Mouse (Mus musculus) ovary, postnatal 14 days (tissue): ENCODE measurements at regions not wholly inside any gene's neighbourhood (a gene's known extent, or its start where the extent isn't known, plus 50 kb on each side); places are given as distances from the start of the nearest gene placed in this dataset.

Experiments
- DNase-seq: peaks from one replicate; pipeline ENCODE4 v3.0.0; 2022; ENCODE audit warnings: low spot score

- no peak for DNase-seq
These were observed 76.7 kb upstream of the Bod1 start for GRCm38 (mm10) chr11:31748275-31748815.

- DNase-seq = no peak
These were observed 79.6 kb upstream of the Bod1 start for GRCm38 (mm10) chr11:31751274-31751673.

- no peak for DNase-seq
These were observed 81.5 kb upstream of the Bod1 start for GRCm38 (mm10) chr11:31753211-31753610.

DNA sequence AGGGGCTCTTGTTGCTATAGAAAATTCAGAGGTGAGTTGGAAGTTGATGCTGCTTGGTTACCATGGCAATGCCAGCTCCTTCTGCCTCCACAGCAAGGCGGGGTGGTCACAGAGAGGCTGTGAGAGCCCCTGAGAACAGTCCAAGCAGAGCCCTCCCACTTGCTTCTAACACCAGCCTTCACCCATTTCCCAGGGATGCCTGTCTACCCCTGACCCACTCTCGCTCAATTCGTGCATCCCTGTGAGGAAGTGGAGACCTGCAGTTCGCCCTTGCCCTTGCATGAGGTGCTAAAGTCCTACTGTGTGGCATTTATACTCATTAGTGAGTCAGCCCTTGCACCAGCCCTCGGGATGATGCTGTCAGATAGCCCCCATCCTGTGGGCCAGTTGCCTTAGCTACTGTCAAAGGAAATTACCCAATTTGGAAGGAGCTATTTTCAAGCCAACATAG, 82.1 kb upstream of the Bod1 start:
- DNase-seq = no peak

- DNase-seq = no peak
These were observed 82.7 kb upstream of the Bod1 start for GRCm38 (mm10) chr11:31754416-31754815.

DNA sequence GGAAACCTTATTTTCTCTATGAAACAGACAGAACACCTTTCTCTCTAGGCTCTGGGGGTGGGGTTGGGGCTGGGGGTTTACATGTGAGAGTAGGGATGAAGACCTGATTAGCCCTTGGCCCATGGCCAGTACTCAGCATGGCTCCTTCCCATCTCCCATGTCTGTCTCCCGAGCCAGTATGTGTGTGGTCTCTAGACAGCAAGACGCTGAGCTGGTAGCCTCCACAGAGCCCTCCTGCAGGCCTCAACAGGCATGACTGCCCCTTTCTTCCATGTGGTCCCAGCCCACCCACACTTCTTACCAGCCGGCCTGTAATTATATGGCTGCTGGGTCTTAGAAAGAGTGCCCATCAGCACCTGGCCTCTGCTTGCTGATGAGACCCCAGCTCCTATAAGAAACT, 84.2 kb upstream of the Bod1 start:
- DNase-seq = no peak

GRCm38 (mm10) chr11:31756355-31757145, 84.9 kb upstream of the Bod1 start:
- no peak for DNase-seq

DNA sequence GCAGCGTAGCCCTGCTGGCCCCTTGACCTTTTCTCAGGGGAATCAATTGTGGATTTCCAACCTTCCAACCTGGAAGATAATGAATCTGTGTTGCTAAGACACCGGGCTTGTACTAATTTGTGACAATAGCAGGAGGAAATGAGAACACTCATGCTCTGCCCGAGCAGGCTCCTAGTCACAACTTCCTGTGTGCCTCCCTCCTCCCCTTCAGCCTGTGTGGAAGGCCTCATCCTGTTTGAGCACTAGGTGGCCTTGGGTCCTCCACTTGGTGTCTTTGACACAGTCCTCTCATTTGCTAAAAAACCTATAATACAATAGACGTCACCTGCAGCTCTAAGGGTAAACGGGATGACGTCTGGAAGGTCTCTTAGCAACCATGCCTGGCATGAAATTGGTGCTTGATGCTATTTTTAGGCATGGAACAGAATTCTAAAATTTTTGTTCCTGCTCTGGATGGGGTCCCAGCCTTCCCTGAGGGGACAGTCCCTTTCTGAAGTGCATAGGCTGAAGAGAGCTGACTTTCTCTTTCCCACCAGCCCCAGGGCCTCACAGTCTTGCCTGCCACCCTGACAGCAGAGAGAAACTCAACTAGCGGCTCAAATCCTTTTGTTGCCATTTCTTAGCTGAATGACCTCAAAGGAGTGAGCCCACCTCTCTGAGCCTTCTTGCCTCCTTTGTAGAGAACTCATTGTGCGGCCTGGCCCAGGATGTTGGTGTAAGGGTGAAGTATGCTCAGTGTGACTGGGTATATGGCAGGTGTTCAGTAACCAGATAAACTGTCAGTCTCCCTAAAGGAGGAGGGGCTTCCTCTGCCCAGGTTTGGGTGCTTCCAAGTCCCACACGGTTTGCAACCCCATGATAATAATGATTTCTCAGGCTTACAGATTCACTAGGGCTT, 88.4 kb upstream of the Bod1 start:
- no peak for DNase-seq

GRCm38 (mm10) chr11:31763856-31764255, 92.2 kb upstream of the Bod1 start:
- no peak for DNase-seq

GRCm38 (mm10) chr11:31766296-31766695, 94.6 kb upstream of the Bod1 start:
- DNase-seq = no peak

GRCm38 (mm10) chr11:31767727-31768495, 96.2 kb upstream of the Bod1 start:
- no peak for DNase-seq

DNA sequence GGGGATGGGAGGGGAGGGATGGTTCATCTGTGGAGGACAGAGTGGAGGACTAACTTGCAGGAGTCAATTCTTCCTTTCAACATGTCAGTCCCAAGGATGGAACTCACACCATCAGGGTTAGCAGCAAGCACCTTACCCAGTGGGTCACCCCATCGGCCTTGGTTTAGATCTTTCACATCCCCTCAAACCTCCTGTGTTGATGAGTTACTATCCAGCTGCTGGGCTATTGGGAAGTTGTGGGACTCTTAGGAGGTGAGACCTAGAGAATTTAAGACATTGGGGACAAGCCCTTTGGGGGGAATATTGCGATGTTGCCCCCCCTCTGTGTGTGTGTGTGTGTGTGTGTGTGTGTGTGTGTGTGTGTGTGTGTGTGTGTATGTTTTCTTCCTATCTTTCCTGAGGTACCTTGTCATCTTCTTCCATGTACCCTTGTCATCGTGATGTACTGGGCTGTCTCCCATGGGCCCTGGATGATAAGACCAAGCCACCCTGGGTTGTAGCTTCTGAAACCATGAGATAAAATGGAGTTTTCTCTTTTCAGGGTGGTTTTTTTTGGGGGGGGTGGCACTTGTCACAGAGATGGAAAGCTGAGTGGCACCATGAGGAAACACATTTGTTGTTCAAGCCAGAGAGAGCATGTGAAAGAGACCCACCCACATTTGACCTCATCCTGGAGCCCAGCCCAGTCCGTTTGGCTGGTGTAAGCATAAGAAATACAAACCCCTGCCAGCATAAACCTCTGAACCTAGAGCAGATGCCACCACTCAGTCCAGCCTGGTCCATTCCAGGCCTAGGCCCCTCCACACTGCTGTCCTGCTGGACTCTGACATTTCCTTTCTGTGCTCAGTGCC, 98.3 kb upstream of the Bod1 start:
- DNase-seq = peak; percentile 26

GRCm38 (mm10) chr11:31770881-31771280, 99.2 kb upstream of the Bod1 start:
- DNase-seq = no peak

GRCm38 (mm10) chr11:31771491-31772439, 100.1 kb upstream of the Bod1 start:
- DNase-seq = no peak

DNA sequence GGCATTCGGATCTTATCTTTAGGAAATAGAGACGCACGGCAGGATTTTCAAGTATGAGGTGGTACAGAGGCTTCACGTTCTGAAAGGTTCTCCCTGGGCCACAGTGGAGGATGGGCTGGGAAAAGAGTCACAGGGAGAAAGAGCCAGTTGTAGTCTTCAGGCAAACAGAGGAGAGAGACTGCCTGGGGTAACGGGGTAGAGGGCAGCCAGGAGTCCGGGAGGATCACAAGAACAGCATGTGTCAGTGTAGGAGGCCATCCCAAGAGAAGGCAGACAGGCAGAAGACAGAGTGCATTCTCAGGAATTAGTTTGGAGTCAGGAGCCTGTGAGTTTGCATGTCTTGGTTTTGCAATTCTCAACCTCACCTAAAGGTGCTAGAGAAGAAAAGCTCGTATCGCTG, 94.5 kb upstream of the Cpeb4 start:
- DNase-seq = no peak

DNA sequence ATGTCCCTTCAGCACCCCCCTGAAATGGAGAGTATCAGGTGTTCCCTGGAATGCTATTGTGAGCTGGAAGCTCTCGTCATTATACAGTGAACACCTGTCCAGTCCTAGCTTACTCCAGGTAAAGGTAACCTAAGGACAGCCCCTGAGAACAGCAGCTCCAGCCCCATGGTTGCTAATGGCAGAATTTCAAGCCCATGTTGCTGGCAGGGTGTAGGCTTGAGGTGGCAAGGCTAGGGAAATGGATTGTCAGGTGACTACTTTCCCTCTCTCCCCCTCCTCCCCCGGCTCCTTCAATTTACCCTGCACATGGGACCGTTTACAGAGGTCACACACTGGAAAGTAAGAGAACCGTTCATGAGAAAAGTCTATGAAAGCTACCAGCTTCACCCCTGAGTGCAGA, 93.2 kb upstream of the Cpeb4 start:
- no peak for DNase-seq

DNA sequence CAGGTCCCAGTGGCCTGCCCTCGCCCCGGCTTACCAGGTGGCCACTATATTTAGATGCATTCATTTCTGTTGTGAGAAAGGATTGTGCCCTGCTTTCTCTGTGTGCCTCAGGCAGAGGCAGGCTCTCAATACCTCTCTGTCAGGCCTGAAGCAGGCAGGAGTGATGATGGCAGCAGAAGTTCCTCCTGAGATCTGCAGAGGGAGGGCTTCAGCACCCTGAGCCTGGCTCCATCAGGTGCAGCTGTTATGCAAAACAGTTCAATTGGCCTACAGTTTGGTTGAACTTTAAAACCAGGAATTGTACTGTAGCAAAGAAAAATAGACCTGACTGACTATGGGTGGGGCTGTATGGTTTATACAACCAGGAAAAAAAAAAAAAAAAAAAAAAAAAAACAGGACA, 92.7 kb upstream of the Cpeb4 start:
- no peak for DNase-seq

DNA sequence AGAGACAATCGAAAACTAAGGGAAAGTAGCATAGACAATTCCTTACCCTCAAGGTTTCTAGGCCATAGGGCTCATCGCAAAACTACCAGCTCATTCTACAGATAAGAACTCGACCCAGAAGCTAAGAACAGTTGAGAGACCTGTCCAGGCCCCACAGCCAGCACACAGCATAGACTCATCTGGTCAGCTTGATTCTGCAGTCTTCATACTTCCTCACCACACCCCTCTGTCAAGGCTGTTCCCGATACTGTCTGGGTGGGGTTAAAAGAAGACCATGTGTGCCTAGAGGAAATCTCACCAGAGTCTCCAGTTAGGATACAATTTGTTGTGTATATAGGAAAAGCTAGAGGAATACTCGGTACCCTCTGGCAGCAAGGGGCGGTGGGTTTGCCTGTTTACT, 91.0 kb upstream of the Cpeb4 start:
- no peak for DNase-seq

DNA sequence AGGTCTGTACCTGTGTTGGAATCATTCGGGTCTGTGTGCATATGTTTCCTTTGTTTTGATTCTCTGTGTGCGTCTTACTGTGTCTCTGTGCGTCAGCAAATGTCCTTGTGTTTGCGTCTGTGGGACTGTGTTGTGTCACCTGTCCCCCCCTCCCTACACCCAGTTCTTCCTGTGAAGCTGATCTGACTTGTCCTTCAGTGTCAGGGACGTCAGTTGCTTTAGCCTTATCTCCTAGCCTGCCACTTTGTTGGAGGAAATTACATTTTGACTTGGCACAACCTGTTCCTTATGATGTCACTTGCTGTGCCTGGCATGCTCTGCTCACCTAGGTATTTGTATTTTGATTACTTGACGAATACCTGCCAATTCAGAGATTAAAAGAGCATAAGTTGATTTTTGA, 90.4 kb upstream of the Cpeb4 start:
- DNase-seq = no peak

DNA sequence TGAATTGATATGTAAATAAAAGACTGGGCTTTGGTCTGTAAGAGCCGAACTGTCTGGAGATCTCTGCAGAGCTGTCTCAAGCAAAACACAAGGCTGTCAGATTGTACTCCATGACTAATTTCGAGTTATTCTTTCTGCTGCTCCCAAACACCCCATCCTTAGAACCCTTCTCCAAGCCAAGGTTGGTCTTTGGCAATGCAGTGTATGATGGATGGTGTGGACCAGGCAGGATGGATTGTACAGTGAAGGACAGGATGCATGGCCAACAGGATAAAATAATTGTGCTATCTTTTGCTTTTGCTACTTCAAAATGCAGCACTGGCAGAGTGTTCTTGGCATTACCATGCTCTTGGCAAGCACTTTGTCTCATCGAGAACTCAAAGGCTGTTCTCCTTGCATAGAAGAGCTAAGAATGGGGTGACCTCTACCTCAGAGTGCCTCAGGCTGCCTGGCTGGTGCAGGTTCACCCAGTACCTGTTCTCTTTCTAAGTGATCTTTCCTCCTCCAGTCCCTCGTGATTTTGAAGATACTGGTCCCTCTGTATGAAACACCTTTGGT, 88.4 kb upstream of the Cpeb4 start:
- no peak for DNase-seq
